Mouse (Mus musculus): ENCODE results near the gene Pxdc1.

GRCm38 (mm10) chr13:34605884-34606283 is 47.4 kb downstream of the Pxdc1 start:
- TF ChIP-seq CTCF (IDR thresholded peaks at IDR 0.05; ENCODE audit: low read depth) (no peak), EP300 (IDR thresholded peaks at IDR 0.05; ENCODE audit: low read depth) (no peak)
